Mouse (Mus musculus) forebrain, embryonic 15.5 days (tissue): Measurements from ENCODE around the gene Lamc3. TPM values are rescaled to one million over a fixed set of nuclear protein-coding genes. Genes with fewer than 3 reads are reported as not detected.

Source experiments
- ATAC-seq: fragments of 200-750 bp; cut with Nextera tagmentation; replicated peaks from 2 replicates; pipeline ENCODE4 v1.8.0; 2017; ENCODE audit warnings: mild to moderate bottlenecking, moderate TSS enrichment, moderate library complexity
- H3K27ac ChIP-seq: fragments of 300-500 bp; sonication (generic); replicated peaks from 2 replicates; pipeline ENCODE4 v1.5.1; 2015; ENCODE audit warnings: mild to moderate bottlenecking, inconsistent platforms
- H3K27me3 ChIP-seq: fragments of 300-500 bp; sonication (generic); 2 replicates; pipeline ENCODE4 v1.6.1; 2015; ENCODE audit warnings: inconsistent platforms
- H3K36me3 ChIP-seq: fragments of 300-500 bp; sonication (generic); 2 replicates; pipeline ENCODE4 v1.6.1; 2015; ENCODE audit warnings: mild to moderate bottlenecking, inconsistent platforms
- H3K4me1 ChIP-seq: fragments of 300-500 bp; sonication (generic); 2 replicates; pipeline ENCODE4 v1.6.1; 2015; ENCODE audit warnings: inconsistent platforms
- H3K4me2 ChIP-seq: fragments of 300-500 bp; sonication (generic); replicated peaks from 2 replicates; pipeline ENCODE4 v1.6.1; 2015; ENCODE audit warnings: mild to moderate bottlenecking, inconsistent platforms
- H3K4me3 ChIP-seq: fragments of 300-500 bp; sonication (generic); 2 replicates; pipeline ENCODE4 v1.5.1; 2015; ENCODE audit warnings: mild to moderate bottlenecking, inconsistent platforms
- H3K9ac ChIP-seq: fragments of 300-500 bp; sonication (generic); replicated peaks from 2 replicates; pipeline ENCODE4 v1.6.1; 2015; ENCODE audit warnings: mild to moderate bottlenecking, inconsistent platforms
- H3K9me3 ChIP-seq: fragments of 300-500 bp; sonication (generic); 2 replicates; pipeline ENCODE4 v1.6.1; 2016; ENCODE audit warnings: inconsistent platforms
- WGBS: fragments of 180-500 bp; shearing (Covaris S2); methylation state at CpG from one replicate; pipeline ENCODE4 v1.1.7; 2015; ENCODE audit warnings: mixed read lengths; 5-methylcytosine and 5-hydroxymethylcytosine counted together
- polyA plus RNA-seq: library from polyadenylated mRNA; unstranded; fragments of >200 nt; fragmentation: Nextera tagmentation; extraction: Ambion mirVana; gene quantifications from 2 replicates; pipeline ENCODE4 v1.2.1, GENCODE M21; 2015

Gene Lamc3
- polyA plus RNA-seq, result 2.9 TPM in 2 replicates

DNA sequence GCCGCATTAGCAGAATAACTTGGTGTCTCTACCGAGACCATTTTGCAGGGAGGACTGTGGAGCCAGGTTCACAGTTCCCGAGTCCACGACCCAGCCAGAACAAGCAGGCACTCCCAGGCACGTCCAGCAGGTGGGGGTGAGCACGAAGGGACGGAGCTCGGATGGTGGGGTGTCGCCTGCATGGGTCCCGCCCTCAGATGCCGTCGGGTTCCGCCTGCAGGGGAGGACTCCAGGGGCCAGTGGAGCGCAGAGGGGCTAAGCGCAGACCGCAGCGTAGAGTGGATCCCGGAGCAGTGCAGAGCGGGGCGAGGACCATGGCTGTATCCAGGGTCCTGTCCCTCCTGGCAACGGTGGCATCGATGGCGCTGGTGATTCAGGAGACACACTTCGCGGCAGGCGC is at the start of gene Lamc3:
TSS of gene Lamc3 (plus strand) at position 262 of the 400 bp plus-strand sequence.
- 7% methylated on average over 26 of the region's 26 CpGs for WGBS
- no peak within 1 kb of the TSS for H3K27ac ChIP-seq
- ATAC-seq, result 0 out of 2 replicates have a peak, but pooled peaks have one; percentile 13
- H3K4me2 ChIP-seq, result no peak within 1 kb of the TSS
- H3K4me1 ChIP-seq, result no peaks in the 10 kb centered on the region
- no peaks in the 10 kb centered on the region for H3K36me3 ChIP-seq
- peaks cover 48% of the 10 kb centered on the region for H3K27me3 ChIP-seq
- H3K9me3 ChIP-seq, result no peaks in the 10 kb centered on the region
- peak within 1 kb of the TSS; percentile 15; the same call in 1 of the 2 replicates for H3K4me3 ChIP-seq
- H3K9ac ChIP-seq, result 0 out of 2 replicates have a peak within 1 kb of the TSS, but pooled peaks have one; percentile 9

GRCm38 (mm10) chr2:31838868-31839267 is 48.2 kb upstream of the Lamc3 start:
- no peaks in the 10 kb centered on the region for H3K4me1 ChIP-seq
- no peak overlapping the region for H3K9ac ChIP-seq
- H3K4me2 ChIP-seq, result no peak overlapping the region
- H3K36me3 ChIP-seq, result no peaks in the 10 kb centered on the region
- H3K4me3 ChIP-seq, result no peak overlapping the region
- no peaks in the 10 kb centered on the region for H3K9me3 ChIP-seq
- WGBS, result 76% methylated on average over 1 of the region's 1 CpGs
- H3K27me3 ChIP-seq, result peaks cover 6% of the 10 kb centered on the region; the same call in 1 of the 2 replicates
- no peak for ATAC-seq
- no peak overlapping the region for H3K27ac ChIP-seq

DNA sequence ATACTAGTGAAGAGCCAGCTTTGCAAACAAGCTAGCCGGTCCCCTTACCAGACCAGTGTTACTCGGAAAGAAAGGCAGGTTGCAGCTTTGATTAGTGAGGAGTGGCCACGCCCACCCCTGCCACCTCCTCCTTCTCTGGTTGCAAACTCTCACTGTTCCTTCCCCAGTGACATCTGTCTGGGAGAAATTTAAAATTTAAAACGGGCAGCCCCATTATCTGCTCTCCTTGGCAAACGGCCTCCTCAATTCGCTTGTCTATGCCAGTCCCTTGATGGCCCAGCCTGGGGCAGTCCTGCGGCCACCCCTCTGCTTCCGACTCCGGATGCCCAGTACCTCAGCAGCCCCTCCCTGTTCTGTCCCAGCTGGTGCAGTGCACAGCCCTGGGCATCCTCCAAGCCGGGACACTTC is 42.4 kb upstream of the Lamc3 start:
- Histone ChIP-seq H3K27me3 (peaks cover 45% of the 10 kb centered on the region), H3K4me1 (peaks cover 30% of the 10 kb centered on the region), H3K27ac (0 out of 2 replicates have a peak overlapping the region, but pooled peaks have one; percentile 8), H3K36me3 (no peaks in the 10 kb centered on the region), H3K9ac (no peak overlapping the region), H3K4me3 (no peak overlapping the region), H3K9me3 (no peaks in the 10 kb centered on the region), H3K4me2 (peak overlapping the region; percentile 17; the same call in 1 of the 2 replicates)
- ATAC-seq, result peak; percentile 81
- WGBS, result 2% methylated on average over 10 of the region's 10 CpGs

- 0 out of 2 replicates have a peak, but pooled peaks have one; percentile 6 for ATAC-seq
- 2% methylated on average over 26 of the region's 26 CpGs for WGBS
- peaks cover 34% of the 10 kb centered on the region for H3K4me1 ChIP-seq
- H3K9me3 ChIP-seq, result no peaks in the 10 kb centered on the region
- H3K4me2 ChIP-seq, result peak overlapping the region; percentile 98
- H3K27ac ChIP-seq, result no peak overlapping the region
- H3K9ac ChIP-seq, result peak overlapping the region; percentile 49
- H3K4me3 ChIP-seq, result peak overlapping the region; percentile 59
- no peaks in the 10 kb centered on the region for H3K36me3 ChIP-seq
- peaks cover 45% of the 10 kb centered on the region for H3K27me3 ChIP-seq
Measured at GRCm38 (mm10) chr2:31845512-31845895, 41.6 kb upstream of the Lamc3 start.

- peak; percentile 18; the same call in 1 of the 2 replicates for ATAC-seq
- peak within 1 kb of the TSS; percentile 59 for H3K4me3 ChIP-seq
- peaks cover 34% of the 10 kb centered on the region for H3K4me1 ChIP-seq
- H3K27ac ChIP-seq, result 0 out of 2 replicates have a peak within 1 kb of the TSS, but pooled peaks have one; percentile 8
- peaks cover 45% of the 10 kb centered on the region for H3K27me3 ChIP-seq
- peak within 1 kb of the TSS; percentile 49 for H3K9ac ChIP-seq
- H3K4me2 ChIP-seq, result peak within 1 kb of the TSS; percentile 98
- H3K9me3 ChIP-seq, result no peaks in the 10 kb centered on the region
- no peaks in the 10 kb centered on the region for H3K36me3 ChIP-seq
- under 1% methylated on average over 80 of the region's 88 CpGs for WGBS
Measured at GRCm38 (mm10) chr2:31845896-31846691, 41.0 kb upstream of the Lamc3 start, which contains the start of gene Fibcd1. Gene Fibcd1, minus strand, starts transcription at chr2:31846005.

DNA sequence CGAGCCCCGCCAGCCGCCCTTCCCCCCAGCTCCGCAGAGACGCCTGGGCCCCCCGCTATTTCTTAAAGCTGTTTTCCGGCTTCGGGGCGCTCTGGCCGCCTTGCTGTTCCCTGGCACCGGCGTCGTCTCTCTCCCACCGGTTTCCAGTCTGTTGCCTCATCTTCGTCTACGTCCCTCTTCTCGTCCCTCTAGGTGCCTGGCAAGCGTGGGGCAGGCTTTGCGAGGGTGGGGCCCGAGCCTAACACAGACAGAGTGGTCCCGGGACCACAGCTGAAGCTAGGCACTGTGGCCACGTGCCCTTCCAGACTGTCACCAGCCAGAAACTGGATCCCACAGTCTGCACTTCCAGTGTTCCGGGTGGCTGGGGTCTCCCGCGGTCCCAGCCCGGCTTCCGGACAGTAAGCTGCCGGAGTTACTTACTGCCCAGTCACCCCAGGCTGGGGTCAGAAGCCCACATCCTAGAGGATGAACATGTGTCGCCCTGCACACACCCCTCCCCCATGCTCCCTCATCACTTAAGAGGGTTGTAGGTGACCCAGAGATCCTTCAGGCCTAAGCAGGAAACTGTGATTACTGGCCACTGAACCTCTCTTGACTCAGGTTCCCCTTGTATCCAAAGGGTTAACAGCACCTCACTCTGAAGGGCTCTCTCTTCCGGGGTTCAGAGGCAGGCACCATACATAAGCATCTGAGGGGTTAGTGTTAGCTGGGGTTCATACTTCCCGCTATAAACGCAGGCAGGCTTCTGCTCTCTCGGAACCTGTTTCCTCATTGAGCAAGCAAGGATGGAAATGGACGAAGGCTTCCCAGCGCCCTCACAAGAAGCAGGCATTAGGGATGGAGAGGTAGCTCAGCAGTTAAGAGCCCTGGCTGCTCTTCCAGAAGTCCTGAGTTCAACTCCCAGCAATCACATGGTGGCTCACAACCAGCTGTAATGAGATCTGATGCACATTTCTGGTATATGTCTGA is 40.1 kb upstream of the Lamc3 start:
- H3K27me3 ChIP-seq, result peaks cover 43% of the 10 kb centered on the region
- H3K9me3 ChIP-seq, result no peaks in the 10 kb centered on the region
- WGBS, result 4% methylated on average over 35 of the region's 35 CpGs
- no peak for ATAC-seq
- H3K9ac ChIP-seq, result peak overlapping the region; percentile 49; the same call in 1 of the 2 replicates
- H3K4me2 ChIP-seq, result peak overlapping the region; percentile 98
- H3K36me3 ChIP-seq, result no peaks in the 10 kb centered on the region
- peak overlapping the region; percentile 59 for H3K4me3 ChIP-seq
- H3K4me1 ChIP-seq, result peaks cover 34% of the 10 kb centered on the region
- no peak overlapping the region for H3K27ac ChIP-seq

DNA sequence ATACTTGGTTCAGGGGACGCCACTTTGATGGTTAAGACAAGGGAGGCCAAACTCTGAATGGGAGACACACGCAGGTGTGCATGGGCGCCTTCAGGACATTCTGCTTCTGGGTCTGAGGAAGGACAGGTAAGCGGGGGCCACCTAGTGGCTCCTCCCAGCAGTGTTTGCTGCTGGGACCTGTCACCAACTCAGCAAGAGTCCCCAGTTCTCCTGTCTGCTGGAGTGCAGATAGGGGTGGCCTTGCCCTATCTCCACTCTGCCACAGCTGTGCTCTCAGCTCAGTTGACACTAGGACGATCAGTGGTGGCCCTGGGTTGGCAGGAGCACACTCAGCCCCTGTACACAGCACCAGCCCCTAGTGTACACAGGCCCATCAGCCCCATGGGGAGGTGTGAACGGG is 39.2 kb upstream of the Lamc3 start:
- no peak overlapping the region for H3K9ac ChIP-seq
- no peaks in the 10 kb centered on the region for H3K9me3 ChIP-seq
- H3K4me2 ChIP-seq, result no peak overlapping the region
- ATAC-seq, result no peak
- peaks cover 42% of the 10 kb centered on the region for H3K27me3 ChIP-seq
- no peaks in the 10 kb centered on the region for H3K36me3 ChIP-seq
- H3K4me1 ChIP-seq, result peaks cover 34% of the 10 kb centered on the region
- H3K4me3 ChIP-seq, result no peak overlapping the region
- WGBS, result 16% methylated on average over 6 of the region's 6 CpGs
- H3K27ac ChIP-seq, result no peak overlapping the region

DNA sequence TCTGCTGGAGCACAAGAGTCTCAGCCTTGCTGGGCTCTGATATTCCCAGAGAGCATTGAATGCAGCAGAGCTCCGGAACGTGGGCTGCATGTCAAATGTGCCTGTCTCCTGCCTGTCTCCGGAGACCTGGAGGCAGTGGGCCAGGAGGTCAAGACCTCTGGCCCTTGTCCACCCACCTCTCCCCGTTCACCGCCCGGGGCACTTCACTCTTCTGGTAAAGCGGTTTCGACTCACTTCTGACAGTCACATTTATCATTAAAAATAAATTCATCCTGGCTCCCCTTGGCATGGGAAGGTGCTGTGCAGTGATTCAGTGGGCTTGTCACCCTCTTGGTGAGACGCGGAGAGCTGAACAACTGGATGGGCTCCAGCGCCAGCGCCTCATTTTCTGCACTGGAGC is 37.0 kb upstream of the Lamc3 start:
- no peak overlapping the region for H3K27ac ChIP-seq
- no peaks in the 10 kb centered on the region for H3K9me3 ChIP-seq
- no peak for ATAC-seq
- no peak overlapping the region for H3K9ac ChIP-seq
- no peaks in the 10 kb centered on the region for H3K36me3 ChIP-seq
- 57% methylated on average over 12 of the region's 12 CpGs for WGBS
- no peak overlapping the region for H3K4me3 ChIP-seq
- peaks cover 28% of the 10 kb centered on the region for H3K27me3 ChIP-seq
- H3K4me2 ChIP-seq, result no peak overlapping the region
- peaks cover 24% of the 10 kb centered on the region for H3K4me1 ChIP-seq

DNA sequence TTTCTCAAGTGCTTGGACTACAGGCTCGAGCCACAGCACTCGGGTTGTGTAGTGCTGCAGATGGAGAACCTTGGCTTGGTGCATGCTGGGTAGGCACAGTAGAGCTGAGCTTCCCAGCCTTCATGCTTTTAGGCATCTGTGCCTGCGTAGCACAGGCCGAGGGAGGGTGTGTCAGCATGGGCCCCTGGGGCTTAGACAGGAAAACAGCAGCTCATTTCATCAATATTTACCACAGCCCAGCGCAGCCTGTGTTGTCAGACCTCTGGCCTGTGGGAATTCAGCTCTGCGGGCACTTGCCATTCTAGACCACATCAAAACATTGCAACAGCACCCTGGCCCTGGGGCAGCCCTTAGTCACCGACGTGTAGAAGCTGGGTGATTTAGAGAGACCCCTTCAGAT is 31.1 kb upstream of the Lamc3 start:
- WGBS, result 89% methylated on average over 8 of the region's 8 CpGs
- H3K4me2 ChIP-seq, result no peak overlapping the region
- H3K27ac ChIP-seq, result no peak overlapping the region
- H3K9ac ChIP-seq, result no peak overlapping the region
- peaks cover 14% of the 10 kb centered on the region for H3K4me1 ChIP-seq
- no peak for ATAC-seq
- no peak overlapping the region for H3K4me3 ChIP-seq
- no peaks in the 10 kb centered on the region for H3K9me3 ChIP-seq
- peaks cover 5% of the 10 kb centered on the region; the same call in 1 of the 2 replicates for H3K27me3 ChIP-seq
- H3K36me3 ChIP-seq, result no peaks in the 10 kb centered on the region

DNA sequence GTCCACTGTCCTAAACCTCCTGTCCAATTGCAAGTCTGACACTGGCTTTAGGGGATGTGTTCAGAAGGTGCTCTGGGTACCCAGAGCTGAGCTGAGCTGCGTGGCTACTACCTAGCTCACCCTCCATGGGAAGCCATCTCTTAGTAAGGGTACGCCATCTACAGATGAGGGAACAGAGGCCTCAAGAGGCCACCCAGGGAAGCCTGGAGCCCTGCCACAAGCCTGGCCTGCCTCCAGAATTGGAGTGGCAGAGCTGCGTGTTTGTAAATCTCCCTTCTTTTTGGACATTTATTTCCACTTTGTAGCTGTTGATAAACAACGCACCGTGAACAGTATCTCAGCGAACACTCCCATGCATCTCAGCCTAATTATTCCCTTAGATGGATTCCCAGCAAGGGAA is 29.9 kb upstream of the Lamc3 start:
- Histone ChIP-seq H3K36me3 (no peaks in the 10 kb centered on the region), H3K27me3 (peaks cover 5% of the 10 kb centered on the region; the same call in 1 of the 2 replicates), H3K9ac (no peak overlapping the region), H3K4me1 (peaks cover 14% of the 10 kb centered on the region), H3K27ac (no peak overlapping the region), H3K4me3 (no peak overlapping the region), H3K9me3 (no peaks in the 10 kb centered on the region), H3K4me2 (no peak overlapping the region)
- WGBS, result 38% methylated on average over 6 of the region's 6 CpGs
- no peak for ATAC-seq

DNA sequence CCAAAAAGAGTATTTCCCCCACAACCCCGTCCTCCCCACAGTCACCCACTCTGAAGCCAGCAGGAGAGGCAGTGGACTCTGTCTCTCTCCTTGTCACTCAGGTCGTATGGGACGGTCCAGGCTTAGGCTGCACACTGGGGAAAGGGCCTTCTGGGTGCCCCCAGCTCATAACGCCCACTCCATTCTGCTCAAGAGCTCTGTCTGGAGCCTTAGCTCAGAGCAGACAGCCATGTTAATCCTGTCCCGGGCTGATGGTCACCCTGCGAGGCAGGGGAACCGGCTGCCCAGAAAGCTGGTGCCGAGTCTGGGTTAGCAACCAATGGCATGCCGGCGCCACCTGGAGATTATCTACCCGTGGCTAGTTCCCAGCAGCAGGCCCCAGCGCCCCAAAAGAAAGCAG is 28.6 kb upstream of the Lamc3 start:
- Histone ChIP-seq H3K4me2 (no peak overlapping the region), H3K4me3 (no peak overlapping the region), H3K9me3 (no peaks in the 10 kb centered on the region), H3K9ac (no peak overlapping the region), H3K27ac (no peak overlapping the region), H3K27me3 (peaks cover 5% of the 10 kb centered on the region; the same call in 1 of the 2 replicates), H3K36me3 (no peaks in the 10 kb centered on the region), H3K4me1 (peaks cover 14% of the 10 kb centered on the region)
- ATAC-seq, result no peak
- WGBS, result 10% methylated on average over 12 of the region's 12 CpGs
